Mouse (Mus musculus): ENCODE measurements around the gene Igf2r. TPM values are rescaled to one million over a fixed set of nuclear protein-coding genes. Genes with fewer than 3 reads are reported as not detected.

The Igf2r gene
- polyA plus RNA-seq (2015; fragmentation: Nextera tagmentation; extraction: Ambion mirVana) = 38.6 and 39.3 TPM in 2 replicates

DNA sequence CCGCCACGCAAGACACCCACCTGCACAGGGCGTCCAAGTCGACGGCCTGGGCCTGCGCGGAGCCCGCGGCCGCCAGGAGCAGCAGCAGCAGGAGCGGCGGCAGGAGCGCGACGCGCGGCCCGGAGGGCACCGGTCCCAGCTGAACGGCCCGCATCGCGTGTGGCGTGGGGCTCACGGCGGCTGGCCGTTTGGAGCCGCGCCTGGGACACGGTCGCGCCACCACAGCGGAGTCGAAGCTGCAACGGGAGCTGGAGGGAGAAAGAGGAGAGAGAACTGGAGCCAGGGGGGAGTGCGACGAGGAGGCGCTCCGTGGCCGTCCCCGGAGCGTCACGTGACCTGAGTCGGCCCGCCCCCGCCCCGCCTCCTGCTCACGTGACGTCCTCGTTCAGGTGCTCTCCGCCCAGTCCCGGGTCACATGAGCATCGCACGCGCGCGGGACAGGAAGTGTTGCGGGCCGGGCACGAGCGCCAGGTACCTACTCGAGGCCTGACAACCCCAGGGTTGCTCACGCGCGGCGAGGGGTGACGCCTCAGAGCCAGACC lies at the start of gene Igf2r:
Gene Igf2r, minus strand, starts transcription at position 285 of the 542 bp plus-strand sequence.
- no peaks in the 10 kb centered on the region for H3K27me3 ChIP-seq (ENCODE audit: control insufficient read depth, insufficient read depth, low read length)
- H3K9ac ChIP-seq (ENCODE audit: low read length) = peak within 1 kb of the TSS; percentile 76
- peaks cover 11% of the 10 kb centered on the region for H3K36me3 ChIP-seq (ENCODE audit: control insufficient read depth, insufficient read depth, low read length)
- ATAC-seq (ENCODE audit: insufficient read depth, low FRiP score) = peak; percentile 92
- peaks cover 12% of the 10 kb centered on the region for H3K4me1 ChIP-seq (ENCODE audit: control insufficient read depth, insufficient read depth, low read length)
- no peaks in the 10 kb centered on the region for H3K9me3 ChIP-seq (replicated peaks; ENCODE audit: control insufficient read depth, low read length)
- WGBS = 40% methylated on average over 63 of the region's 67 CpGs
- H3K4me3 ChIP-seq (replicated peaks; ENCODE audit: low read length) = peak within 1 kb of the TSS; percentile 65
- H3K4me2 ChIP-seq (ENCODE audit: low read depth, low read length) = peak within 1 kb of the TSS; percentile 55
- peak within 1 kb of the TSS; percentile 66 for H3K27ac ChIP-seq (ENCODE audit: low read length)

DNA sequence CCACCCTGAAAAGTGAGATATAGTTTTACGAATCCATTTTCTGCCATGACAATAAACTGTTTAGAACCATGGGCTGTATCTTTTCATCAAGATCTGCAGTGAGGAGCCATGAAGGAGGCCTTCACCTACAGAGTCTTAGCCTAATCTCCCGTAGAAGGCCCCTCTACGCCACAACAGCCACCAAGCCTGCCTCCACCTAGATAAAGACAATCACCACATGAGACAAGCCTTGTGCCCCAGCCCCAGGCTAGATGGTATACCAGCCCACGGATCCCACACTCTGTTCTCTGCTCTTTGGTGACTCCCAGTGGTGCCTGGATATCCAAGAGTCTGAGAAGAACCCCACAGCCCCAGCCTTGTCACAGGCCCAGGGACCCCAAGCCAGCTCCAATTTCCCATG lies 46.4 kb upstream of the Igf2r start:
- Histone ChIP-seq H3K27me3 (ENCODE audit: control insufficient read depth, insufficient read depth, low read length) (no peaks in the 10 kb centered on the region), H3K4me3 (replicated peaks; ENCODE audit: low read length) (no peak overlapping the region), H3K4me1 (ENCODE audit: control insufficient read depth, insufficient read depth, low read length) (no peaks in the 10 kb centered on the region), H3K9me3 (replicated peaks; ENCODE audit: control insufficient read depth, low read length) (peaks cover 17% of the 10 kb centered on the region; the same call in 1 of the 2 replicates), H3K36me3 (ENCODE audit: control insufficient read depth, insufficient read depth, low read length) (peaks cover 68% of the 10 kb centered on the region), H3K27ac (ENCODE audit: low read length) (no peak overlapping the region), H3K4me2 (ENCODE audit: low read depth, low read length) (no peak overlapping the region), H3K9ac (ENCODE audit: low read length) (no peak overlapping the region)
- no peak for ATAC-seq (ENCODE audit: insufficient read depth, low FRiP score)
- WGBS = 97% methylated on average over 4 of the region's 4 CpGs

DNA sequence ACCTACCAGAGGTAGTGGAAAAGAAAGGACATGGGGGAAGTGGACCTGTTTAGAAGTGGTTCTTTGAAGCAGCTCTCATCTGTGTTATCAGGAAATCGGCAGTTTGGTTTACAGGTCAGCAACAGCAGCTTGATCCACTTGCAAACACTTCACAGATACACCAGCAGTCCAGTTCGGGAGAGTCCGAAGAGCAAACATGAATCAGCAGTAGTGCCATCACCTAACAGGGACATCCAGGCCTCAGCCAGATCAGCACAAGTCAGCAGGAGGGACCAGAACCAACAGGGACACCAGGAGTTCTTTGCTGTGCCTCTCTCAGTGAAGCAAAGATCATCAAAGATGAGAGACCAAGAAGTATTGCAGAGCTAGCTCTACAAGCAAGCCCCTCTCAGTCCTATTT lies 45.0 kb upstream of the Igf2r start:
- H3K27me3 ChIP-seq (ENCODE audit: control insufficient read depth, insufficient read depth, low read length) = no peaks in the 10 kb centered on the region
- H3K4me2 ChIP-seq (ENCODE audit: low read depth, low read length) = no peak overlapping the region
- H3K9ac ChIP-seq (ENCODE audit: low read length) = no peak overlapping the region
- ATAC-seq (ENCODE audit: insufficient read depth, low FRiP score) = no peak
- WGBS = 66% methylated on average over 3 of the region's 3 CpGs
- peaks cover 7% of the 10 kb centered on the region; the same call in 1 of the 2 replicates for H3K4me1 ChIP-seq (ENCODE audit: control insufficient read depth, insufficient read depth, low read length)
- peaks cover 56% of the 10 kb centered on the region for H3K36me3 ChIP-seq (ENCODE audit: control insufficient read depth, insufficient read depth, low read length)
- H3K4me3 ChIP-seq (replicated peaks; ENCODE audit: low read length) = no peak overlapping the region
- peaks cover 8% of the 10 kb centered on the region; the same call in 1 of the 2 replicates for H3K9me3 ChIP-seq (replicated peaks; ENCODE audit: control insufficient read depth, low read length)
- no peak overlapping the region for H3K27ac ChIP-seq (ENCODE audit: low read length)

DNA sequence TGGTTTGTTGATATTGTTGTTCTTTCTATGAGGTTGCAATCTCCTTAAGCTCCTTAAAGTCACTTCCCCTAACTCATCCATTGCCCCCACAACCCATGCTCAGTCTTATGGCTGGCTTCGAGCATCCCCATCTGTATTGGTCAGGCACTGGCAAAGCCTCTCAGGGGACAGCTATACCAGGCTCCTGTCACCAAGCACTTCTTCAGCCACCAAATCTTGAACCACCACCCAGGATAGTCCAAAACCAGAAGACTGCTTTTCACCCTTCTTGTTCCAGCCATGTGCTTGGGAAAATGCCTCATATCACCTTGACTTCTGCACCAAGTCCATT lies 41.5 kb upstream of the Igf2r start:
- 0 out of 2 replicates have a peak, but pooled peaks cover 3% of the 10 kb centered on the region for H3K9me3 ChIP-seq (replicated peaks; ENCODE audit: control insufficient read depth, low read length)
- 96% methylated on average over 1 of the region's 1 CpGs for WGBS
- H3K4me2 ChIP-seq (ENCODE audit: low read depth, low read length) = no peak overlapping the region
- H3K4me3 ChIP-seq (replicated peaks; ENCODE audit: low read length) = no peak overlapping the region
- no peak overlapping the region for H3K27ac ChIP-seq (ENCODE audit: low read length)
- H3K9ac ChIP-seq (ENCODE audit: low read length) = no peak overlapping the region
- 0 out of 2 replicates have a peak, but pooled peaks have one; percentile 8 for ATAC-seq (ENCODE audit: insufficient read depth, low FRiP score)
- peaks cover 25% of the 10 kb centered on the region; the same call in 1 of the 2 replicates for H3K36me3 ChIP-seq (ENCODE audit: control insufficient read depth, insufficient read depth, low read length)
- H3K4me1 ChIP-seq (ENCODE audit: control insufficient read depth, insufficient read depth, low read length) = peaks cover 16% of the 10 kb centered on the region; the same call in 1 of the 2 replicates
- H3K27me3 ChIP-seq (ENCODE audit: control insufficient read depth, insufficient read depth, low read length) = no peaks in the 10 kb centered on the region

DNA sequence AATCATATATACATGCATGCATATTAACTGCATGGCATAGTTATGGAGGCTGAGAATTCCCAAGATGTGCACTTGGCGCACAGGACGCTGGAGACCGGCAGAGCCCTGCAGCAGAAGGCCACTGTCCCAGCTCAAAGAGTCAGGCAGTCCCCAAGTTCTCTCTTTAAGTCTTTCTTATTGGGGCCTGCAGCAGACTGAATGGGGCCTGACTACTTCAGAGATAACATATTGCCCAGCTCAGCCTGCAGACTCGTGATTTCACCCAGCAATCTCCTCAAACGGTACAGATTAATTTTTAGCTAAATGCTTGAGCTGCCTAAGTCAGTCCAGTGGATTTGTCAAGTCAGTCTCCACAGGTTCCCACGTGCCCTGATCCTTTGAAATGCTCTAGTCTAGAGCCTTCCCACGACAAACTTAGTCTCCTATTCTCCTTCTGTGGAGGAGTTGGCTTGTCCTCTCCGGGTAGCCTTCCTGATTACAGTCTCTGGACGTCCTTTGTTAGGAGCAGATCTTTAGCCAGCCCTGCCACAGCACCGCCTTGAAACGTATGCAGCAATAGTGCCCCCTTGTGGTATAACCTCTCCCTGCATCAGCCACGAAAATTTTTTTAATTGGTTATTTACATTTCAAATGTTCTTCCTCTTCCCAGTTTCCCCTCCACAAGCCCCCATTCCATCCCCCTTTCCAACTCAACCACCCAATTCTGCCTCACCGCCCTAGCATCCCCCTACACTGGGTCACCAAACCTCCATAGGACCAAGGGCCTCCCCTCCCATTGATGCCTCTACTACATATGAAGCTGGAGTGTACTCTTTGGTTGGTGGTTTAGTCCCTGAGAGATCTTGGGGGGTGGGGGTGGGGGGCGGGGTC lies 40.9 kb upstream of the Igf2r start:
- Histone ChIP-seq H3K4me1 (ENCODE audit: control insufficient read depth, insufficient read depth, low read length) (peaks cover 16% of the 10 kb centered on the region; the same call in 1 of the 2 replicates), H3K9ac (ENCODE audit: low read length) (no peak overlapping the region), H3K4me3 (replicated peaks; ENCODE audit: low read length) (no peak overlapping the region), H3K36me3 (ENCODE audit: control insufficient read depth, insufficient read depth, low read length) (peaks cover 19% of the 10 kb centered on the region; the same call in 1 of the 2 replicates), H3K4me2 (ENCODE audit: low read depth, low read length) (no peak overlapping the region), H3K9me3 (replicated peaks; ENCODE audit: control insufficient read depth, low read length) (0 out of 2 replicates have a peak, but pooled peaks cover 3% of the 10 kb centered on the region), H3K27ac (ENCODE audit: low read length) (peak overlapping the region; percentile 82), H3K27me3 (ENCODE audit: control insufficient read depth, insufficient read depth, low read length) (no peaks in the 10 kb centered on the region)
- ATAC-seq (ENCODE audit: insufficient read depth, low FRiP score) = peak; percentile 90
- WGBS = 17% methylated on average over 14 of the region's 14 CpGs

DNA sequence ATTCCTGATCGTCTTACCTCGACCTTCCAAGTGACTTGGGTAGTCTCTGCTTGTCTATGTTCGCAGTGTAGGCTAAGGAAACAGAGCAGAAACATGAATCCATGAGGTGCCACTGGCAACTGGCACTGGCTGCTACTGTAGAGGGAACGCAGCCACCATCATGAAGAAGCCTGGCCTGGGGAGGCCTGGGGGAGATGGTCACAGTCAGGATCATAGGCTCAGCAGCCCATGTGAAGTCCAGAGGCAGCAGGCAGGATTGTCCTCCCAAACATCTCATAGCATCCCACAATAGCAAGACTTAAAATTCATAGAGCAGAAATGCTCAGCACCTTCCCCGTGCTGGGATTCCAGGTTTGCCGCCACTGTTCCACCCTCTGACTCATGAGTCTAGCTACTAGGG lies 39.4 kb upstream of the Igf2r start:
- Histone ChIP-seq H3K4me2 (ENCODE audit: low read depth, low read length) (no peak overlapping the region), H3K36me3 (ENCODE audit: control insufficient read depth, insufficient read depth, low read length) (peaks cover 8% of the 10 kb centered on the region; the same call in 1 of the 2 replicates), H3K4me1 (ENCODE audit: control insufficient read depth, insufficient read depth, low read length) (peaks cover 16% of the 10 kb centered on the region; the same call in 1 of the 2 replicates), H3K9ac (ENCODE audit: low read length) (no peak overlapping the region), H3K4me3 (replicated peaks; ENCODE audit: low read length) (no peak overlapping the region), H3K27ac (ENCODE audit: low read length) (peak overlapping the region; percentile 63), H3K9me3 (replicated peaks; ENCODE audit: control insufficient read depth, low read length) (0 out of 2 replicates have a peak, but pooled peaks cover 3% of the 10 kb centered on the region), H3K27me3 (ENCODE audit: control insufficient read depth, insufficient read depth, low read length) (no peaks in the 10 kb centered on the region)
- ATAC-seq (ENCODE audit: insufficient read depth, low FRiP score) = no peak
- 87% methylated on average over 6 of the region's 6 CpGs for WGBS

DNA sequence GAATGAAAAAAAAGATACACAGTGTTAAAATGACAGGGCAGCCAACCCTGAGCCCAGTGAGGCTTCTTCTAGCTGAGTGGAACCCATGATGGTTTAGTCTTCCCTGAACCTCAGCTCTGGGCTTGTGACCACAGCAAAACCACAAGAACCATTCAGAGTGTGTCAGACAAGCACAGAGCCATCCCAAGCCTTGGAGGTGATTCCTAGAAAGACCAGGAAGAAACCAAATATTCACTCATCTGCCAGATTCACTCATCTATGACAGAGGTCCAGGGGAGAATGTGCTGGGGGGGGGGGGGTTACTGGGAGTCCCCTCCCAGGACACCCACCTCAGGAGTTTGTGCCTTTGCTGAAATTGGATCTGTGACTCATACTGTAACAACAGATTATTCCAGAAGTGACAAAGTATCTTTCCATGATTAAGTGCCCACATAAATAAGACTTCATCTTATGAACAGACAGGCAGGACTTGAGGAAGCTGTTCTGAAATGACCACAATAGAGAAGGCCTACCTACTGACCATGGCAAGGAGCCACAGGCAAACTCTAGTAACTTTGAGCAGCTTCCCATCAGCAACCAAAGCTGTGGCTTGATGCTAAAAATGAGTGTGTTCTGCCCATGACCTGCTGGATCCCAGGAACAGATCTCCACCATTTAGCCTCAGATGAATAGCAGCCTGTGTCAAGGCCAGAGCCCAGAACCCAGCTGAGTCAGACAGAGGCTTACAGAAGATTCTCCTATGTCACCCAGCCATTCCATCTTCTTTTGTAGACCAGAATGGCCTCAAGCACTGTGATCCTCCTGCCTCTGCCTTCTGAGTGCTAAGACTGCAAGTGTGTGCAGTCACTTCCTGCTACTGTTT lies 35.4 kb upstream of the Igf2r start:
- Histone ChIP-seq H3K4me3 (replicated peaks; ENCODE audit: low read length) (no peak overlapping the region), H3K27me3 (ENCODE audit: control insufficient read depth, insufficient read depth, low read length) (no peaks in the 10 kb centered on the region), H3K9ac (ENCODE audit: low read length) (no peak overlapping the region), H3K36me3 (ENCODE audit: control insufficient read depth, insufficient read depth, low read length) (no peaks in the 10 kb centered on the region), H3K4me2 (ENCODE audit: low read depth, low read length) (no peak overlapping the region), H3K4me1 (ENCODE audit: control insufficient read depth, insufficient read depth, low read length) (peaks cover 11% of the 10 kb centered on the region), H3K9me3 (replicated peaks; ENCODE audit: control insufficient read depth, low read length) (no peaks in the 10 kb centered on the region), H3K27ac (ENCODE audit: low read length) (no peak overlapping the region)
- no peak for ATAC-seq (ENCODE audit: insufficient read depth, low FRiP score)

DNA sequence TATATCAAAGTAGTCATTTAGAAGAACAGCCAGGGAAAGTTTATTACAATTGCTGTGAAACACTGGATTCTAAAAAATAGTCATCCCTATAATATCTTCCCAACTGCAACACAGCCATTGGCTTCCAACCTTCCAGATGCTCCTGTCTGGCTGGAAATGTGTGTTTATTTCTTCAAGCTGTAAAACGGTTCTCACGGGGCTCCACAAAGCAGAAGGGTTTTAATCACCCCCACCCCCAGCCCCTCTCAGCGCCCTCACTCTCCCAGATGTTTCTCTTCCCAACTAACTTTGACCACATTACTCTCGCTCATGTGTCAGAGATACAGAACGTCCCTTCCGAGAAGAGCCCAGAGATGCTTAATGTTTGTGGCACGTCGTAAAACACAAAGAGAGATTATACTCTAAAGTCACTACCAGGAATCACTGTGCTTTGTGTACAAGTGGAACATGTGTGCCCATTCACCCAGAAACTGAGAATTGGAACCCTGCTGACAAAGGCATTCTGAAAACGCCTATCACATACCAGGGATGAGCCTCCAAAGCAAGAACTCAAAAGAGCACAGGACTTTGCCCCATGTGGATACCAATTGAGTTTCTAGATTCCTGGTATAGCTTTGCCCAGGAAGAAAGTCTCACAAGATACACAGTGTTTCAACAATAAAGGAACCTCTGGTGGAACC lies 32.5 kb upstream of the Igf2r start:
- H3K4me1 ChIP-seq (ENCODE audit: control insufficient read depth, insufficient read depth, low read length) = peaks cover 3% of the 10 kb centered on the region
- no peak; the same call in 1 of the 2 replicates for ATAC-seq (ENCODE audit: insufficient read depth, low FRiP score)
- H3K36me3 ChIP-seq (ENCODE audit: control insufficient read depth, insufficient read depth, low read length) = no peaks in the 10 kb centered on the region
- no peak overlapping the region for H3K4me3 ChIP-seq (replicated peaks; ENCODE audit: low read length)
- 39% methylated on average over 9 of the region's 9 CpGs for WGBS
- no peak overlapping the region for H3K9ac ChIP-seq (ENCODE audit: low read length)
- H3K27me3 ChIP-seq (ENCODE audit: control insufficient read depth, insufficient read depth, low read length) = no peaks in the 10 kb centered on the region
- peak overlapping the region; percentile 43 for H3K27ac ChIP-seq (ENCODE audit: low read length)
- H3K4me2 ChIP-seq (ENCODE audit: low read depth, low read length) = no peak overlapping the region
- H3K9me3 ChIP-seq (replicated peaks; ENCODE audit: control insufficient read depth, low read length) = no peaks in the 10 kb centered on the region
